Mouse (Mus musculus): ENCODE results near the gene Lpar1. TPM values are rescaled to one million over a fixed set of nuclear protein-coding genes. Genes with fewer than 3 reads are reported as not detected.
"Not testable (repeated sequence)": the region's sequence is repeated elsewhere in the genome, so short reads cannot be mapped to it uniquely, and the experiment has no call there.

The Lpar1 gene
- polyA plus RNA-seq, 1 experiment from 2014 or later = 90.5 TPM

DNA sequence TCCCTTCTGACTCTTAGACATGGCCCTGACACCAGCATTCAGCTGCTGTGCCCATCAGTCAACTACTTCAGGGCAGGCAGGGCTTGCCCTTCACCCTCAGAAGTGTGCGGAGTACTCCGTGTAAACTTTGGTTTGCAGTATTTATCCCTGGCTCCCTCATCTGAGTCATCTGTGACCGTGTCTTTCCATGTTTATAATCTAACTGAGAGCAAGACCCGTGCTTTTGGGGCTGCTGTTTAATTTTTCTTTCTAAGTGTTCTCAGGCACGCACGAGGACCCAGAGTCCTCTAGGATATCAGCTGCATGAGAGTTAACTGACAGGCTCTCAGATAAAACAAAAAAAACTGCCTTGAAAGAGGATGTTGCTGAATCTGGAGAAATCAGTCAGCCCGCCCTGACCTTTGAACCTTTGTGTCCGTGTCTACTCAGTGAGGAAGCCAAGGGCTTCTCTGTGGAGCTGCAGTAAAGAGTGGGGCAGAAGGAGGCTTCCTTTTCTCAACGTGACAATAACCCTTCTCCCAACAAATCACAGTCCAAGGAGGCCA is 7.7 kb downstream of the Lpar1 start:
- ATAC-seq (ENCODE audit: insufficient number of reproducible peaks, low FRiP score, low TSS enrichment, low read depth) = no peak
- Histone ChIP-seq H3K36me3 (peaks cover 3% of the 10 kb centered on the region; the same call in 1 of the 2 replicates), H3K9me3 (replicated peaks) (no peaks in the 10 kb centered on the region), H3K4me3 (replicated peaks) (no peak overlapping the region), H3K27me3 (no peaks in the 10 kb centered on the region), H3K27ac (replicated peaks) (peak overlapping the region; percentile 52), H3K4me2 (replicated peaks) (no peak overlapping the region), H3K9ac (no peak overlapping the region), H3K4me1 (peaks cover 57% of the 10 kb centered on the region)
- 40% methylated on average over 9 of the region's 9 CpGs for WGBS

DNA sequence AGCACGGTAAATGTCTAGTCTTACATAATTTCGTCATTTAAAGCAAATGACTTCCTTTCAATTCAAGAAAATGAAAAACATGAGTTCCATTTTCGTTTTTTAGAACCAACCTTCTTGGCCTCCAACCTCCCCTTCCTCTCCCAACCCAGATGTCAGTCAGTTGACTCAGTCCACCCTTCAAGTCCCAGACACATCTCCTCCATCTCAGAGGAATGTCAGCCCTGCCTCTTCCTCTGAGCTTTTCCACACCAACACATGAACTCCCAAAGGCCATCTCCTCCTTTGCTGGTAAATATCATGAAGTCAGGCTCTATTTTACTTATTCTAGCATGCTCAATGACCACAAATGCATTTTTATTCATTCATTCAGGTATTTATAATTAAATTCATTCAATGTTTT is 10.5 kb downstream of the Lpar1 start:
- ATAC-seq (ENCODE audit: insufficient number of reproducible peaks, low FRiP score, low TSS enrichment, low read depth) = no peak
- Histone ChIP-seq H3K9me3 (replicated peaks) (no peaks in the 10 kb centered on the region), H3K4me3 (replicated peaks) (no peak overlapping the region), H3K27me3 (no peaks in the 10 kb centered on the region), H3K27ac (replicated peaks) (no peak overlapping the region), H3K9ac (no peak overlapping the region), H3K4me1 (peaks cover 40% of the 10 kb centered on the region), H3K4me2 (replicated peaks) (no peak overlapping the region), H3K36me3 (peaks cover 3% of the 10 kb centered on the region; the same call in 1 of the 2 replicates)
- WGBS = 53% methylated on average over 3 of the region's 3 CpGs

DNA sequence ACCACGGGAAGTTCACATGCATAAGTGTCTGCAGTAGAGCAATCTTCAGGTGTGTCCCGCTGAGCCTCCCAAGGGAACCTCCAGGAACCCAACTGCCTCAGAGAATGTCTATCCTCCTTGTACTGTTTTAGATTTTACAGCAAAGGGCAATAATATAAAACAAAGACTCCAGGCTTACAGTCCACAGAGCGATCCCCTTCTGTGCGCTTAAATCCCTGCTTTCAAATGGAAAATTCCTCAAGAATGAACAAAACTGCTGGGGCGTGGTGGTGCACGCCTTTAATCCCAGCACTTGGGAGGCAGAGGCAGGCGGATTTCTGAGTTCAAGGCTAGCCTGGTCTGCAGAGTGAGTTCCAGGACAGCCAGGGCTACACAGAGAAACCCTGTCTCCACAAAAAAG is 11.0 kb downstream of the Lpar1 start:
- H3K36me3 ChIP-seq; H3K27me3 ChIP-seq; H3K9ac ChIP-seq; H3K4me2 ChIP-seq (replicated peaks); H3K27ac ChIP-seq (replicated peaks); H3K4me3 ChIP-seq (replicated peaks); H3K9me3 ChIP-seq (replicated peaks); ATAC-seq (ENCODE audit: insufficient number of reproducible peaks, low FRiP score, low TSS enrichment, low read depth): not testable (repeated sequence)
- 84% methylated on average over 7 of the region's 7 CpGs for WGBS
- H3K4me1 ChIP-seq = peaks cover 34% of the 10 kb centered on the region

DNA sequence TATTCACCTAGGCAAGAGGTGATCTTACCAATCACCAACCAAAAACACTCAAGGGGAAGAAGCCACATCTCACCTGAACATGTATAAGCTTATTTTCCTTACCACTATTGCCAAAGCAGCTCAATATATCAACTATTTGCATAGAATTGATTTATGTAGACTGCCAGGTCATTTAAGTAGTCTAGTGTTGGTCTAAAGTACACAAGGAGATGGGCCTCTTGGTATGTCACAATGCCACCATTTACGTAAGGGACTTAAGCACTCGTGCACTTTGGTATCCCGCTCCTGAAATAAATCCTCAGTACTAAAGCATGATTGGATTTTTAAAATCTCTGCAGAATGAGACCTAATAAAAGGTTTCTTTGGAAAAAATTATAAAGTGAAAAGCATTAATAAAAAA is 12.9 kb downstream of the Lpar1 start:
- no peak overlapping the region for H3K9ac ChIP-seq

DNA sequence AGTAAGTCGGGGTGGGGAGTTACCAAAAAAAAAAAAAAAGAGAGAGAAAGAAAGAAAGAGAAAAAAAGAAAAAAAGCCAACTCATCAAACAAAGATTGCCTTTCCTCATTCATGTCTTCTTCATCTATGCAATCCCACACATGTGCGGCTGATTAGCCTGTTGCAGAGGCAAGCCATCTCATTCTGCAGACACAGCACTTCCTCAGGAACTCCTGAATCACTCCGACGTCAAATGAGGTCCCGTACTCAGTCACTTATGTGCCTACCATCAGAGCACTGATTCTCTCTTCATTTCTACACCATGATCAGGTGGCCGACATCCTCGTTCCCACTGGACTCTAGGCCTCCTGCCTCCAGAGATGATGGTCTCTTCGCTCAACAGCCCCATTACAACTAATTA is 13.3 kb downstream of the Lpar1 start:
- no peak overlapping the region for H3K4me2 ChIP-seq (replicated peaks)
- no peaks in the 10 kb centered on the region for H3K27me3 ChIP-seq
- ATAC-seq (ENCODE audit: insufficient number of reproducible peaks, low FRiP score, low TSS enrichment, low read depth) = no peak
- H3K4me3 ChIP-seq (replicated peaks) = no peak overlapping the region
- H3K4me1 ChIP-seq = peaks cover 14% of the 10 kb centered on the region
- peaks cover 6% of the 10 kb centered on the region; the same call in 1 of the 2 replicates for H3K36me3 ChIP-seq
- H3K27ac ChIP-seq (replicated peaks) = no peak overlapping the region
- 56% methylated on average over 8 of the region's 8 CpGs for WGBS
- no peak overlapping the region for H3K9ac ChIP-seq
- no peaks in the 10 kb centered on the region for H3K9me3 ChIP-seq (replicated peaks)

More for the DNA sequence above, 12.9 kb downstream of the Lpar1 start:
- peaks cover 16% of the 10 kb centered on the region for H3K4me1 ChIP-seq
- H3K9me3 ChIP-seq (replicated peaks) = no peaks in the 10 kb centered on the region
- no peak overlapping the region for H3K4me2 ChIP-seq (replicated peaks)
- ATAC-seq (ENCODE audit: insufficient number of reproducible peaks, low FRiP score, low TSS enrichment, low read depth) = no peak
- peaks cover 6% of the 10 kb centered on the region; the same call in 1 of the 2 replicates for H3K36me3 ChIP-seq
- no peak overlapping the region for H3K4me3 ChIP-seq (replicated peaks)
- WGBS = 90% methylated on average over 3 of the region's 3 CpGs
- no peaks in the 10 kb centered on the region for H3K27me3 ChIP-seq
- H3K27ac ChIP-seq (replicated peaks) = no peak overlapping the region

DNA sequence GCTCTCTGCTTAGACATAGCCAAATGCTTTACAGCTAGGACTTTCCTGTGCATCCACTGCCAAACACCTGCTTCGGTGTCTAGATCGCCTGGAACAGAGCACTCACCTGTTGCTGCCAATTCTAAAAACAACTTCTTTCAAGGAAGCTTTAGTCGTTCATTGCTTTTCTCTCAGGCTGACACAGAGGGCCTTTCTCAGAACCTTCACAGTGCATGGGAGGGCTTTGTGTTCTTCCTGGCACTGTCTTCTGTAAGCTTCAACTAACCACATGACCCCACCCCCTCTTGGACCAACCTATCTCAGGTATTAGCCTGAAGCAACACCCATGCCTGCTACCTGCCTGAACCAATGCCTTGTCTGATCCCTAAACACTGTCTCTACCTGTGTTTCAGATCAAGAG is 15.0 kb downstream of the Lpar1 start:
- H3K27me3 ChIP-seq = no peaks in the 10 kb centered on the region
- WGBS = 61% methylated on average over 3 of the region's 3 CpGs

DNA sequence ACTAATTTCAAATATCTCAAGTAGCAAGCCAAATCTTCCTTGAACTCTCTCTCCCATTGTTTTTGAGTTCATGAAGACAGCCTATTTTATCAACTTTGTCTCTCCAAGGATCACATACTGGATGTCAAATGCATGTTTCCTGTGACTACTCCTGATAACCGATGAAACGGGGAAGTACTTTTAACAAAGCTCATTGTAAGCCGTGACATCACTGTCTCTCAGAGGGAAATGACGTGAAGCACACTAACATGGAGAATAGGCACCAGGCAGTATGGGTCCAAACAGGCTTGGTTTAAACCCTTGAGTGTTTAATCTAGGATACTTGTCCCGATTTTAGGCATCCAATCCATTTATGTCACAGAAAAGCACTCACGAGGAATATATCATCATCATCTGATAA is 17.9 kb downstream of the Lpar1 start:
- ATAC-seq (ENCODE audit: insufficient number of reproducible peaks, low FRiP score, low TSS enrichment, low read depth) = no peak
- Histone ChIP-seq H3K9ac (no peak overlapping the region), H3K36me3 (peaks cover 3% of the 10 kb centered on the region; the same call in 1 of the 2 replicates), H3K27ac (replicated peaks) (no peak overlapping the region), H3K9me3 (replicated peaks) (no peaks in the 10 kb centered on the region), H3K4me2 (replicated peaks) (no peak overlapping the region), H3K4me3 (replicated peaks) (no peak overlapping the region), H3K4me1 (peaks cover 16% of the 10 kb centered on the region), H3K27me3 (no peaks in the 10 kb centered on the region)
- WGBS = 83% methylated on average over 6 of the region's 6 CpGs

More for the DNA sequence above, 15.0 kb downstream of the Lpar1 start:
- H3K4me1 ChIP-seq = peaks cover 18% of the 10 kb centered on the region
- no peak overlapping the region for H3K4me2 ChIP-seq (replicated peaks)
- no peak overlapping the region for H3K4me3 ChIP-seq (replicated peaks)
- no peak; the same call in 1 of the 2 replicates for ATAC-seq (ENCODE audit: insufficient number of reproducible peaks, low FRiP score, low TSS enrichment, low read depth)
- peaks cover 5% of the 10 kb centered on the region; the same call in 1 of the 2 replicates for H3K36me3 ChIP-seq
- H3K9ac ChIP-seq = no peak overlapping the region
- H3K9me3 ChIP-seq (replicated peaks) = no peaks in the 10 kb centered on the region
- peak overlapping the region; percentile 29; the same call in 1 of the 2 replicates for H3K27ac ChIP-seq (replicated peaks)

DNA sequence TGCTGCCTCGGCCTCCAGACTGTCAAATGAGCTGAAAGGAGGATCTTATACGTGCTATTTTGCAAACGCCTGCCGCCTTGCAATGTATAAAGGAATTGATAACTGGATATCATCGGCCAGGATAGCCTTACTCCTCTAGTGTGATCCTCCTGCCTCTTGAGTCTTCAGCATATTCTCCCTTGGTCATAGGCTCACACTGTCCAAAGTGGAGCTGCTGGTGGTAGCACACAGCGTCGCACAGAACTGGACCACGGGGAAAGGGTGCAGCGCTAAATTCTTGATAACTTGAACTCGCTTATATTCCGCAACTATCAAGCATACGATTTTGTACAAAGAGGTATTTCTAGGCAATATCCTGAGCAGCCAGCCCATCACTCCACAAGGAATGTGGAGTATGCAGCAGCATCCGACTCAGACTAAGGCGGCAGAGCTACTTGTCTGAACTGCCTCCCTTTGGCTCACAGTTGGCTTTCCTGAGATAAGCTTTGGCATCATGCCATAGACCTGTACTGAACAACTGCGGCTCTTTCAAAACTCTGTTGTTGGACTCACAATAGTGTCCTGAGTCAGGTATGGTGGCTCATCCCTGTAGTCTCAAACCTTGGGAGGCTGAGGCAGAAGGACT is 18.9 kb downstream of the Lpar1 start:
- Histone ChIP-seq H3K4me3 (replicated peaks) (no peak overlapping the region), H3K27ac (replicated peaks) (no peak overlapping the region), H3K9ac (no peak overlapping the region), H3K27me3 (no peaks in the 10 kb centered on the region), H3K36me3 (peaks cover 3% of the 10 kb centered on the region; the same call in 1 of the 2 replicates), H3K9me3 (replicated peaks) (no peaks in the 10 kb centered on the region), H3K4me1 (peaks cover 18% of the 10 kb centered on the region), H3K4me2 (replicated peaks) (no peak overlapping the region)
- WGBS = 69% methylated on average over 15 of the region's 15 CpGs
- ATAC-seq (ENCODE audit: insufficient number of reproducible peaks, low FRiP score, low TSS enrichment, low read depth) = no peak

DNA sequence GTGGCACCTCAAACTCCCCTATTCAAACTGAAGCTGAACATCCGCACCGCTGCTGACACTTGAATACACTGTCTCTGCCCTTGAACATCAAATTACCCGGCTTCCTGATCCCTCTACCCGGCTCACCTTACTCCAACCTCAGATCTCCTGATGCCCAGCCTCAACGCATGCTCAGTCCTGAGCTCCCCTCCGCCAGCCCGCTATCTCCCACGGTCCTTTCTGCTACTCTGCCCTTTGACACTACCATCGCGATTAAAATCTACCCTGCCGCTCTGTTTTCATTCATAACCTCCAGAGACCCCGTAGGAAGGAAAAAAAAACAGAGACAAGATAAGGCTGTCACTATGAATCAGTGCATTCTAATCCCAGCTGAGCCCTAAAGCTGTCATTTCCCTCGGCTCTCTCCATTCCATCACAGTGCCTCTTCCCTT is 19.5 kb downstream of the Lpar1 start:
- peaks cover 19% of the 10 kb centered on the region for H3K4me1 ChIP-seq
- H3K36me3 ChIP-seq = peaks cover 3% of the 10 kb centered on the region; the same call in 1 of the 2 replicates
- no peaks in the 10 kb centered on the region for H3K27me3 ChIP-seq
- H3K4me3 ChIP-seq (replicated peaks) = no peak overlapping the region
- no peaks in the 10 kb centered on the region for H3K9me3 ChIP-seq (replicated peaks)
- WGBS = 35% methylated on average over 13 of the region's 13 CpGs
- H3K4me2 ChIP-seq (replicated peaks) = no peak overlapping the region
- no peak for ATAC-seq (ENCODE audit: insufficient number of reproducible peaks, low FRiP score, low TSS enrichment, low read depth)
- no peak overlapping the region for H3K9ac ChIP-seq
- H3K27ac ChIP-seq (replicated peaks) = no peak overlapping the region

DNA sequence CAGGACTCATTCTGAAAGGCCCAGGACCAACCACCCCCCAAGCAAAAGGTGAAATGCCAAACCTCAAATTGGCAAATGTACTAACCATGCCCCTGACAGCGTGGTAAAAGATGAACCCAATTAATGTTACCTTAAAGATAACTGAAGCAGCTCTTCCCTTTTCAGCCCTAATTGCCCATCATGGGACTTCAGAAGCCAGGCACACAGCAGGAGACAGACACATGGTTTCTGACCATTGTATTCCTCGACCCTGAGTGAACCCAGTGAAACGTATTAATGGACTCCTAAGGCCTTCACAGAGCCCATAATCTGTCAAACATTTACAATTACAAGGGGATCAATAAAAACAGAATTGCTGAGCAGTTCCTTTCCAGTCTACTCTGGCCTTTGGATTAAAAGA is 20.2 kb downstream of the Lpar1 start:
- WGBS = 51% methylated on average over 3 of the region's 3 CpGs
- Histone ChIP-seq H3K4me2 (replicated peaks) (no peak overlapping the region), H3K4me1 (peaks cover 21% of the 10 kb centered on the region)

DNA sequence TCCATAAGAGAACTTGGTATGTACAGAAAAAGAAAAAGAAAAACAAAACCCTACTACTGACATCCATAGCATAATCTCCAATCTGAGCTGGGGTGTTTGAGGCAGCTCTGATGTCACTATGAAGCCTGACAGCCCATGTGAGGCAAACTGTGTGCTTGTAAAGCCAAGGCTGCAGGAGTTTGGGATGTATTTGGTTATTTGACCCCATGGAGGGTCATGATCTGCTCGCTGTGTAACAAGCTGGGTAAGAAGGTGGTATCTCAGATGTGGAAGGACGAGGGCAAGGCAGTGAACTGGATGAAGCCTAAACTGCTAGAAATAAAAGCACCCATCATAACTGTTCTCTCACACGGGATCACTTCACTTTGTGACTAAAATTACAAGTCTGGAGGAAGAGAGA is 21.4 kb downstream of the Lpar1 start:
- Histone ChIP-seq H3K9ac (no peak overlapping the region), H3K4me2 (replicated peaks) (no peak overlapping the region), H3K36me3 (peaks cover 2% of the 10 kb centered on the region; the same call in 1 of the 2 replicates), H3K9me3 (replicated peaks) (no peaks in the 10 kb centered on the region), H3K4me1 (peaks cover 26% of the 10 kb centered on the region), H3K27me3 (no peaks in the 10 kb centered on the region), H3K27ac (replicated peaks) (no peak overlapping the region), H3K4me3 (replicated peaks) (no peak overlapping the region)
- no peak for ATAC-seq (ENCODE audit: insufficient number of reproducible peaks, low FRiP score, low TSS enrichment, low read depth)
- 52% methylated on average over 3 of the region's 3 CpGs for WGBS

More for the DNA sequence above, 20.2 kb downstream of the Lpar1 start:
- H3K9ac ChIP-seq = no peak overlapping the region
- no peaks in the 10 kb centered on the region for H3K27me3 ChIP-seq
- peaks cover 3% of the 10 kb centered on the region; the same call in 1 of the 2 replicates for H3K36me3 ChIP-seq
- no peaks in the 10 kb centered on the region for H3K9me3 ChIP-seq (replicated peaks)
- H3K27ac ChIP-seq (replicated peaks) = no peak overlapping the region
- no peak for ATAC-seq (ENCODE audit: insufficient number of reproducible peaks, low FRiP score, low TSS enrichment, low read depth)
- H3K4me3 ChIP-seq (replicated peaks) = no peak overlapping the region

All from embryonic facial prominence, embryonic 15.5 days (tissue).